Mouse (Mus musculus) forebrain, embryonic 14.5 days (tissue): ENCODE data around the gene Cenpp. TPM values are rescaled to one million over a fixed set of nuclear protein-coding genes. Genes with fewer than 3 reads are reported as not detected.

Experiments
- ATAC-seq: fragments of 200-750 bp; cut with Nextera tagmentation; 2 replicates; pipeline ENCODE4 v1.8.0; 2017; ENCODE audit warnings: mild to moderate bottlenecking, moderate library complexity
- DNase-seq: peaks from one replicate; pipeline ENCODE4 v3.0.0-alpha.2; 2015; ENCODE audit warnings: low spot score
- H3K27ac ChIP-seq: fragments of 300-500 bp; sonication (generic); 2 replicates; pipeline ENCODE4 v1.5.1; 2014; ENCODE audit warnings: low read depth, mild to moderate bottlenecking, control low read depth, low read length, moderate library complexity
- H3K27me3 ChIP-seq: fragments of 300-500 bp; sonication (generic); replicated peaks from 2 replicates; pipeline ENCODE4 v1.6.1; 2014; ENCODE audit warnings: low read length, control low read depth, mixed read lengths; ENCODE audit not compliant: control insufficient read depth, insufficient read depth
- H3K36me3 ChIP-seq: fragments of 300-500 bp; sonication (generic); 2 replicates; pipeline ENCODE4 v1.6.1; 2014; ENCODE audit warnings: low read length, control low read depth; ENCODE audit not compliant: control insufficient read depth, insufficient read depth
- H3K4me1 ChIP-seq: fragments of 300-500 bp; sonication (generic); 2 replicates; pipeline ENCODE4 v1.6.1; 2014; ENCODE audit warnings: antibody characterized with exemption, low read length, control low read depth; ENCODE audit not compliant: control insufficient read depth, insufficient read depth
- H3K4me2 ChIP-seq: fragments of 300-500 bp; sonication (generic); 2 replicates; pipeline ENCODE4 v1.6.1; 2014; ENCODE audit warnings: mild to moderate bottlenecking, control low read depth, low read length
- H3K4me3 ChIP-seq: fragments of 300-500 bp; sonication (generic); 2 replicates; pipeline ENCODE4 v1.5.1; 2014; ENCODE audit warnings: low read depth, low read length, control low read depth
- H3K9ac ChIP-seq: fragments of 300-500 bp; sonication (generic); 2 replicates; pipeline ENCODE4 v1.6.1; 2014; ENCODE audit warnings: mild to moderate bottlenecking, low read length, control low read depth, moderate library complexity
- H3K9me3 ChIP-seq: fragments of 300-500 bp; sonication (generic); replicated peaks from 2 replicates; pipeline ENCODE4 v1.6.1; 2016; ENCODE audit warnings: low read length, control low read depth, mixed read lengths; ENCODE audit not compliant: control insufficient read depth
- WGBS: fragments of 180-500 bp; shearing (Covaris S2); extraction: QIAGEN DNeasy Blood & Tissue Kit; methylation state at CpG from one replicate; pipeline ENCODE4 v1.1.7; 2014; 5-methylcytosine and 5-hydroxymethylcytosine counted together
- polyA plus RNA-seq: library from polyadenylated mRNA; unstranded; fragments of >200 nt; fragmentation: Nextera tagmentation; extraction: Ambion mirVana; gene quantifications from 2 replicates; pipeline ENCODE4 v1.2.1, GENCODE M21; 2014

Gene Cenpp
- polyA plus RNA-seq, 1 experiment from 2014 or later: 20.0 TPM

- no peaks in the 10 kb centered on the region for H3K9me3 ChIP-seq
- no peak overlapping the region for H3K4me2 ChIP-seq
- H3K4me1 ChIP-seq: no peaks in the 10 kb centered on the region
- DNase-seq (no peak), ATAC-seq (no peak)
- no peak overlapping the region for H3K9ac ChIP-seq
- WGBS: 94% methylated on average over 2 of the region's 2 CpGs
- H3K4me3 ChIP-seq: no peak overlapping the region
- H3K27ac ChIP-seq: no peak overlapping the region
- H3K27me3 ChIP-seq: no peaks in the 10 kb centered on the region
- H3K36me3 ChIP-seq: peaks cover 51% of the 10 kb centered on the region
Observed at GRCm38 (mm10) chr13:49433268-49434029, 219.1 kb downstream of the Cenpp start.

- Histone ChIP-seq H3K27me3 (no peaks in the 10 kb centered on the region), H3K4me1 (no peaks in the 10 kb centered on the region), H3K36me3 (peaks cover 28% of the 10 kb centered on the region), H3K4me3 (no peak overlapping the region), H3K9ac (no peak overlapping the region), H3K4me2 (no peak overlapping the region), H3K27ac (no peak overlapping the region), H3K9me3 (no peaks in the 10 kb centered on the region)
- DNase-seq: no peak
- 85% methylated on average over 4 of the region's 4 CpGs for WGBS
- ATAC-seq: no peak
Observed at GRCm38 (mm10) chr13:49430529-49430928, 222.1 kb downstream of the Cenpp start.

- ATAC-seq (no peak), DNase-seq (no peak)
- Histone ChIP-seq H3K4me3 (no peak overlapping the region), H3K27ac (no peak overlapping the region), H3K4me2 (no peak overlapping the region), H3K4me1 (peaks cover 1% of the 10 kb centered on the region; the same call in 1 of the 2 replicates), H3K27me3 (no peaks in the 10 kb centered on the region), H3K36me3 (peaks cover 10% of the 10 kb centered on the region), H3K9me3 (no peaks in the 10 kb centered on the region), H3K9ac (0 out of 2 replicates have a peak overlapping the region, but pooled peaks have one; percentile 17)
- 91% methylated on average over 1 of the region's 1 CpGs for WGBS
Observed at GRCm38 (mm10) chr13:49428042-49428675, 224.4 kb downstream of the Cenpp start.

GRCm38 (mm10) chr13:49426736-49427135 lies 225.8 kb downstream of the Cenpp start:
- Histone ChIP-seq H3K27ac (no peak overlapping the region), H3K36me3 (no peaks in the 10 kb centered on the region), H3K9ac (no peak overlapping the region), H3K4me2 (no peak overlapping the region), H3K4me1 (peaks cover 16% of the 10 kb centered on the region), H3K4me3 (no peak overlapping the region), H3K27me3 (no peaks in the 10 kb centered on the region), H3K9me3 (no peaks in the 10 kb centered on the region)
- DNase-seq (no peak), ATAC-seq (no peak)
- WGBS: 96% methylated on average over 3 of the region's 3 CpGs

GRCm38 (mm10) chr13:49421959-49422358 lies 230.6 kb downstream of the Cenpp start:
- H3K9ac ChIP-seq: peak overlapping the region; percentile 85
- H3K4me3 ChIP-seq: peak overlapping the region; percentile 84
- H3K27ac ChIP-seq: no peak overlapping the region
- H3K4me1 ChIP-seq: peaks cover 20% of the 10 kb centered on the region
- 36% methylated on average over 4 of the region's 4 CpGs for WGBS
- no peaks in the 10 kb centered on the region for H3K9me3 ChIP-seq
- H3K27me3 ChIP-seq: no peaks in the 10 kb centered on the region
- DNase-seq (no peak), ATAC-seq (no peak)
- no peaks in the 10 kb centered on the region for H3K36me3 ChIP-seq
- peak overlapping the region; percentile 98 for H3K4me2 ChIP-seq

GRCm38 (mm10) chr13:49421606-49421917 lies 231.0 kb downstream of the Cenpp start:
- WGBS: 1% methylated on average over 15 of the region's 15 CpGs
- no peaks in the 10 kb centered on the region for H3K36me3 ChIP-seq
- H3K4me1 ChIP-seq: peaks cover 20% of the 10 kb centered on the region
- no peaks in the 10 kb centered on the region for H3K9me3 ChIP-seq
- 0 out of 2 replicates have a peak overlapping the region, but pooled peaks have one; percentile 44 for H3K27ac ChIP-seq
- peak; percentile 11 for DNase-seq
- H3K4me2 ChIP-seq: peak overlapping the region; percentile 98
- peak overlapping the region; percentile 85 for H3K9ac ChIP-seq
- ATAC-seq: no peak; the same call in 1 of the 2 replicates
- H3K27me3 ChIP-seq: no peaks in the 10 kb centered on the region
- H3K4me3 ChIP-seq: peak overlapping the region; percentile 84

- H3K9me3 ChIP-seq: no peaks in the 10 kb centered on the region
- WGBS: under 1% methylated on average over 69 of the region's 69 CpGs
- H3K36me3 ChIP-seq: no peaks in the 10 kb centered on the region
- H3K4me3 ChIP-seq: peak within 1 kb of the TSS; percentile 84
- H3K4me2 ChIP-seq: peak within 1 kb of the TSS; percentile 98
- no peaks in the 10 kb centered on the region for H3K27me3 ChIP-seq
- H3K4me1 ChIP-seq: peaks cover 20% of the 10 kb centered on the region
- H3K9ac ChIP-seq: peak within 1 kb of the TSS; percentile 85
- ATAC-seq (peak; percentile 98), DNase-seq (peak; percentile 99)
- peak within 1 kb of the TSS; percentile 74 for H3K27ac ChIP-seq
Observed at GRCm38 (mm10) chr13:49420754-49421605, 231.6 kb downstream of the Cenpp start, which contains the start of gene Ippk. Gene Ippk (plus strand): TSS chr13:49421249.
